Mouse (Mus musculus): ENCODE data around the gene Ncl. TPM values are rescaled to one million over a fixed set of nuclear protein-coding genes. Genes with fewer than 3 reads are reported as not detected.

Gene Ncl
- polyA plus RNA-seq, 1 experiment from 2014 or later = 368 TPM

GRCm38 (mm10) chr1:86391425-86391824, 32.2 kb upstream of the Ncl start:
- H3K27ac ChIP-seq = no peak overlapping the region
- no peak overlapping the region for H3K4me2 ChIP-seq
- 62% methylated on average over 2 of the region's 2 CpGs for WGBS
- no peak overlapping the region for H3K9ac ChIP-seq
- H3K36me3 ChIP-seq = no peaks in the 10 kb centered on the region
- peaks cover 3% of the 10 kb centered on the region; the same call in 1 of the 2 replicates for H3K4me1 ChIP-seq
- no peaks in the 10 kb centered on the region for H3K9me3 ChIP-seq
- no peaks in the 10 kb centered on the region for H3K27me3 ChIP-seq (replicated peaks)
- no peak for ATAC-seq (ENCODE audit: insufficient read depth, low FRiP score, low read depth)
- H3K4me3 ChIP-seq (replicated peaks) = no peak overlapping the region

GRCm38 (mm10) chr1:86389230-86389629, 30.0 kb upstream of the Ncl start:
- H3K36me3 ChIP-seq = no peaks in the 10 kb centered on the region
- no peak overlapping the region for H3K9ac ChIP-seq
- WGBS = 3% methylated on average over 11 of the region's 11 CpGs
- H3K9me3 ChIP-seq = no peaks in the 10 kb centered on the region
- H3K4me1 ChIP-seq = peaks cover 3% of the 10 kb centered on the region; the same call in 1 of the 2 replicates
- H3K4me3 ChIP-seq (replicated peaks) = no peak overlapping the region
- H3K27me3 ChIP-seq (replicated peaks) = no peaks in the 10 kb centered on the region
- H3K27ac ChIP-seq = no peak overlapping the region
- H3K4me2 ChIP-seq = no peak overlapping the region
- no peak for ATAC-seq (ENCODE audit: insufficient read depth, low FRiP score, low read depth)

GRCm38 (mm10) chr1:86381027-86381426, 21.8 kb upstream of the Ncl start:
- 20% methylated on average over 13 of the region's 13 CpGs for WGBS
- H3K4me2 ChIP-seq = peak overlapping the region; percentile 17; the same call in 1 of the 2 replicates

GRCm38 (mm10) chr1:86379161-86379569, 20.0 kb upstream of the Ncl start:
- WGBS = 71% methylated on average over 9 of the region's 9 CpGs

More at GRCm38 (mm10) chr1:86381027-86381426, 21.8 kb upstream of the Ncl start:
- Histone ChIP-seq H3K4me3 (replicated peaks) (no peak overlapping the region), H3K27me3 (replicated peaks) (no peaks in the 10 kb centered on the region), H3K9me3 (no peaks in the 10 kb centered on the region), H3K4me1 (no peaks in the 10 kb centered on the region), H3K9ac (no peak overlapping the region), H3K36me3 (no peaks in the 10 kb centered on the region), H3K27ac (no peak overlapping the region)
- ATAC-seq (ENCODE audit: insufficient read depth, low FRiP score, low read depth) = peak; percentile 56

GRCm38 (mm10) chr1:86378662-86379061, 19.5 kb upstream of the Ncl start:
- Histone ChIP-seq H3K36me3 (no peaks in the 10 kb centered on the region), H3K4me2 (no peak overlapping the region), H3K9me3 (no peaks in the 10 kb centered on the region), H3K9ac (no peak overlapping the region), H3K27me3 (replicated peaks) (no peaks in the 10 kb centered on the region), H3K4me1 (no peaks in the 10 kb centered on the region), H3K27ac (no peak overlapping the region), H3K4me3 (replicated peaks) (no peak overlapping the region)
- ATAC-seq (ENCODE audit: insufficient read depth, low FRiP score, low read depth) = no peak
- WGBS = 55% methylated on average over 6 of the region's 6 CpGs

More at GRCm38 (mm10) chr1:86379161-86379569, 20.0 kb upstream of the Ncl start:
- Histone ChIP-seq H3K9ac (no peak overlapping the region), H3K4me1 (no peaks in the 10 kb centered on the region), H3K27ac (no peak overlapping the region), H3K36me3 (no peaks in the 10 kb centered on the region), H3K4me2 (no peak overlapping the region), H3K4me3 (replicated peaks) (no peak overlapping the region), H3K9me3 (no peaks in the 10 kb centered on the region), H3K27me3 (replicated peaks) (no peaks in the 10 kb centered on the region)
- no peak for ATAC-seq (ENCODE audit: insufficient read depth, low FRiP score, low read depth)

GRCm38 (mm10) chr1:86376354-86376753, 17.2 kb upstream of the Ncl start:
- Histone ChIP-seq H3K4me1 (no peaks in the 10 kb centered on the region), H3K36me3 (no peaks in the 10 kb centered on the region), H3K27me3 (replicated peaks) (no peaks in the 10 kb centered on the region), H3K4me3 (replicated peaks) (no peak overlapping the region), H3K9ac (no peak overlapping the region), H3K9me3 (no peaks in the 10 kb centered on the region), H3K27ac (no peak overlapping the region), H3K4me2 (no peak overlapping the region)
- ATAC-seq (ENCODE audit: insufficient read depth, low FRiP score, low read depth) = no peak
- WGBS = 66% methylated on average over 5 of the region's 5 CpGs

GRCm38 (mm10) chr1:86371997-86372396, 12.8 kb upstream of the Ncl start:
- H3K4me3 ChIP-seq (replicated peaks) = no peak overlapping the region
- H3K27me3 ChIP-seq (replicated peaks) = no peaks in the 10 kb centered on the region
- ATAC-seq (ENCODE audit: insufficient read depth, low FRiP score, low read depth) = no peak
- H3K27ac ChIP-seq = no peak overlapping the region
- H3K9ac ChIP-seq = no peak overlapping the region
- H3K36me3 ChIP-seq = no peaks in the 10 kb centered on the region
- H3K4me2 ChIP-seq = no peak overlapping the region
- H3K4me1 ChIP-seq = no peaks in the 10 kb centered on the region
- H3K9me3 ChIP-seq = no peaks in the 10 kb centered on the region
- WGBS = 45% methylated on average over 10 of the region's 10 CpGs

- H3K9me3 ChIP-seq = no peaks in the 10 kb centered on the region
- H3K4me3 ChIP-seq (replicated peaks) = no peak overlapping the region
- no peak overlapping the region for H3K27ac ChIP-seq
- H3K36me3 ChIP-seq = no peaks in the 10 kb centered on the region
- no peak overlapping the region for H3K4me2 ChIP-seq
- H3K9ac ChIP-seq = no peak overlapping the region
- H3K27me3 ChIP-seq (replicated peaks) = no peaks in the 10 kb centered on the region
- 70% methylated on average over 4 of the region's 4 CpGs for WGBS
- ATAC-seq (ENCODE audit: insufficient read depth, low FRiP score, low read depth) = no peak
- H3K4me1 ChIP-seq = no peaks in the 10 kb centered on the region
Measured at GRCm38 (mm10) chr1:86368086-86368485, 8.9 kb upstream of the Ncl start.

- Histone ChIP-seq H3K4me1 (peaks cover 11% of the 10 kb centered on the region), H3K4me3 (replicated peaks) (no peak overlapping the region), H3K27ac (no peak overlapping the region), H3K27me3 (replicated peaks) (no peaks in the 10 kb centered on the region), H3K9ac (no peak overlapping the region), H3K9me3 (no peaks in the 10 kb centered on the region), H3K4me2 (no peak overlapping the region), H3K36me3 (no peaks in the 10 kb centered on the region)
- 17% methylated on average over 6 of the region's 6 CpGs for WGBS
- no peak for ATAC-seq (ENCODE audit: insufficient read depth, low FRiP score, low read depth)
Measured at GRCm38 (mm10) chr1:86363671-86364070, 4.5 kb upstream of the Ncl start.

- 83% methylated on average over 4 of the region's 4 CpGs for WGBS
- Histone ChIP-seq H3K27ac (no peak overlapping the region), H3K36me3 (peaks cover 6% of the 10 kb centered on the region; the same call in 1 of the 2 replicates), H3K4me3 (replicated peaks) (no peak overlapping the region), H3K9ac (no peak overlapping the region), H3K9me3 (no peaks in the 10 kb centered on the region), H3K4me2 (no peak overlapping the region), H3K4me1 (peaks cover 17% of the 10 kb centered on the region), H3K27me3 (replicated peaks) (no peaks in the 10 kb centered on the region)
- no peak for ATAC-seq (ENCODE audit: insufficient read depth, low FRiP score, low read depth)
Measured at GRCm38 (mm10) chr1:86361852-86362615, 2.8 kb upstream of the Ncl start.

GRCm38 (mm10) chr1:86360441-86360840, 1.2 kb upstream of the Ncl start:
- 16% methylated on average over 12 of the region's 12 CpGs for WGBS
- peak overlapping the region; percentile 85; the same call in 1 of the 2 replicates for H3K9ac ChIP-seq
- peak overlapping the region; percentile 86; the same call in 1 of the 2 replicates for H3K27ac ChIP-seq
- H3K36me3 ChIP-seq = peaks cover 18% of the 10 kb centered on the region; the same call in 1 of the 2 replicates
- peak overlapping the region; percentile 68 for H3K4me2 ChIP-seq
- no peak for ATAC-seq (ENCODE audit: insufficient read depth, low FRiP score, low read depth)
- peaks cover 17% of the 10 kb centered on the region for H3K4me1 ChIP-seq
- H3K4me3 ChIP-seq (replicated peaks) = peak overlapping the region; percentile 80
- H3K9me3 ChIP-seq = no peaks in the 10 kb centered on the region
- no peaks in the 10 kb centered on the region for H3K27me3 ChIP-seq (replicated peaks)

GRCm38 (mm10) chr1:86359798-86360179, 589 bp upstream of the Ncl start:
- Histone ChIP-seq H3K4me3 (replicated peaks) (peak overlapping the region; percentile 80), H3K27ac (peak overlapping the region; percentile 86), H3K27me3 (replicated peaks) (no peaks in the 10 kb centered on the region), H3K36me3 (peaks cover 24% of the 10 kb centered on the region), H3K4me2 (peak overlapping the region; percentile 68), H3K4me1 (peaks cover 17% of the 10 kb centered on the region), H3K9me3 (no peaks in the 10 kb centered on the region), H3K9ac (peak overlapping the region; percentile 85)
- ATAC-seq (ENCODE audit: insufficient read depth, low FRiP score, low read depth) = 0 out of 2 replicates have a peak, but pooled peaks have one; percentile 3
- 0% methylated on average over 26 of the region's 26 CpGs for WGBS
